Mouse (Mus musculus) urinary bladder, adult 18-20 months (tissue): ENCODE measurements around the gene Pls1.

Experiments
- DNase-seq, 2 experiments: peaks; one replicate each; pipeline ENCODE4 v3.0.0; 2022; ENCODE audit warnings: low spot score in 2 of 2, mixed read lengths in 2 of 2

Gene Pls1

GRCm38 (mm10) chr9:95704078-95704477 lies 141.0 kb downstream of the Pls1 start:
- no peak for DNase-seq
